Mouse (Mus musculus): ENCODE measurements around the gene Smad9. TPM values are rescaled to one million over a fixed set of nuclear protein-coding genes. Genes with fewer than 3 reads are reported as not detected.

Smad9 gene
- polyA plus RNA-seq, 1 experiment from 2014 or later, result 1.2 TPM

- H3K9ac ChIP-seq, result no peak overlapping the region
- no peaks in the 10 kb centered on the region for H3K36me3 ChIP-seq
These were observed 58.1 kb downstream of the Smad9 start for GRCm38 (mm10) chr3:54813418-54813988.

GRCm38 (mm10) chr3:54814622-54815021 is 59.2 kb downstream of the Smad9 start:
- Histone ChIP-seq H3K4me2 (replicated peaks) (no peak overlapping the region), H3K4me1 (no peaks in the 10 kb centered on the region), H3K4me3 (replicated peaks) (no peak overlapping the region), H3K36me3 (no peaks in the 10 kb centered on the region), H3K9ac (no peak overlapping the region), H3K27me3 (no peaks in the 10 kb centered on the region), H3K9me3 (replicated peaks) (no peaks in the 10 kb centered on the region), H3K27ac (replicated peaks) (no peak overlapping the region)
- no peak for ATAC-seq (ENCODE audit: insufficient number of reproducible peaks, low FRiP score, low TSS enrichment, low read depth)
- WGBS, result 61% methylated on average over 6 of the region's 6 CpGs

More at GRCm38 (mm10) chr3:54813418-54813988, 58.1 kb downstream of the Smad9 start:
- ATAC-seq (ENCODE audit: insufficient number of reproducible peaks, low FRiP score, low TSS enrichment, low read depth), result no peak
- Histone ChIP-seq H3K4me3 (replicated peaks) (no peak overlapping the region), H3K27ac (replicated peaks) (no peak overlapping the region), H3K4me2 (replicated peaks) (no peak overlapping the region), H3K27me3 (no peaks in the 10 kb centered on the region), H3K9me3 (replicated peaks) (no peaks in the 10 kb centered on the region), H3K4me1 (no peaks in the 10 kb centered on the region)
- 59% methylated on average over 6 of the region's 6 CpGs for WGBS

GRCm38 (mm10) chr3:54815292-54815691 is 59.9 kb downstream of the Smad9 start:
- Histone ChIP-seq H3K4me1 (no peaks in the 10 kb centered on the region), H3K9me3 (replicated peaks) (no peaks in the 10 kb centered on the region), H3K4me3 (replicated peaks) (no peak overlapping the region), H3K27ac (replicated peaks) (no peak overlapping the region), H3K27me3 (no peaks in the 10 kb centered on the region), H3K9ac (no peak overlapping the region), H3K4me2 (replicated peaks) (no peak overlapping the region), H3K36me3 (no peaks in the 10 kb centered on the region)
- no peak for ATAC-seq (ENCODE audit: insufficient number of reproducible peaks, low FRiP score, low TSS enrichment, low read depth)
- WGBS, result 16% methylated on average over 3 of the region's 3 CpGs

- no peak overlapping the region for H3K27ac ChIP-seq (replicated peaks)
- ATAC-seq (ENCODE audit: insufficient number of reproducible peaks, low FRiP score, low TSS enrichment, low read depth), result no peak
- WGBS, result 59% methylated on average over 5 of the region's 5 CpGs
- no peak overlapping the region for H3K4me3 ChIP-seq (replicated peaks)
- H3K4me2 ChIP-seq (replicated peaks), result no peak overlapping the region
- no peaks in the 10 kb centered on the region for H3K36me3 ChIP-seq
- no peaks in the 10 kb centered on the region for H3K27me3 ChIP-seq
- H3K9ac ChIP-seq, result no peak overlapping the region
- no peaks in the 10 kb centered on the region for H3K4me1 ChIP-seq
- no peaks in the 10 kb centered on the region for H3K9me3 ChIP-seq (replicated peaks)
These were observed 67.1 kb downstream of the Smad9 start for GRCm38 (mm10) chr3:54822526-54822925.

- ATAC-seq (ENCODE audit: insufficient number of reproducible peaks, low FRiP score, low TSS enrichment, low read depth), result no peak
- no peak overlapping the region for H3K9ac ChIP-seq
- H3K4me1 ChIP-seq, result no peaks in the 10 kb centered on the region
- H3K27ac ChIP-seq (replicated peaks), result no peak overlapping the region
- H3K4me2 ChIP-seq (replicated peaks), result no peak overlapping the region
- no peaks in the 10 kb centered on the region for H3K36me3 ChIP-seq
- H3K9me3 ChIP-seq (replicated peaks), result no peaks in the 10 kb centered on the region
- H3K27me3 ChIP-seq, result no peaks in the 10 kb centered on the region
- no peak overlapping the region for H3K4me3 ChIP-seq (replicated peaks)
- WGBS, result 58% methylated on average over 3 of the region's 3 CpGs
These were observed 77.1 kb downstream of the Smad9 start for GRCm38 (mm10) chr3:54832491-54832890.

- no peak overlapping the region for H3K27ac ChIP-seq (replicated peaks)
- no peak for ATAC-seq (ENCODE audit: insufficient number of reproducible peaks, low FRiP score, low TSS enrichment, low read depth)
- no peak overlapping the region for H3K4me2 ChIP-seq (replicated peaks)
- no peaks in the 10 kb centered on the region for H3K9me3 ChIP-seq (replicated peaks)
- H3K27me3 ChIP-seq, result no peaks in the 10 kb centered on the region
- no peaks in the 10 kb centered on the region for H3K36me3 ChIP-seq
- H3K4me1 ChIP-seq, result no peaks in the 10 kb centered on the region
- no peak overlapping the region for H3K9ac ChIP-seq
- 49% methylated on average over 2 of the region's 2 CpGs for WGBS
- no peak overlapping the region for H3K4me3 ChIP-seq (replicated peaks)
These were observed 80.0 kb downstream of the Smad9 start for GRCm38 (mm10) chr3:54835421-54835820.

Other genes starting within 250 kb of the Smad9 start
- 94.0 and 107 TPM in 2 replicates for gene Supt20, start 62.8 kb upstream of the Smad9 start, polyA plus RNA-seq (2015; fragmentation: Nextera tagmentation; extraction: Ambion mirVana)
- gene Gm21958, start 41.2 kb upstream of the Smad9 start, polyA plus RNA-seq (2015; fragmentation: Nextera tagmentation; extraction: Ambion mirVana), result 0.45 TPM in 1 of 2 replicates, not detected in the other
- gene Exosc8, start 20.2 kb upstream of the Smad9 start, polyA plus RNA-seq (2015; fragmentation: Nextera tagmentation; extraction: Ambion mirVana), result 100 and 104 TPM in 2 replicates
- gene Alg5, start 20.0 kb upstream of the Smad9 start, polyA plus RNA-seq (2015; fragmentation: Nextera tagmentation; extraction: Ambion mirVana), result 58.4 TPM in 2 replicates
- 44.7 and 45.9 TPM in 2 replicates for gene Rfxap, start 52.2 kb downstream of the Smad9 start, polyA plus RNA-seq (2015; fragmentation: Nextera tagmentation; extraction: Ambion mirVana)
- gene Sertm1, start 160.3 kb downstream of the Smad9 start, polyA plus RNA-seq (2015; fragmentation: Nextera tagmentation; extraction: Ambion mirVana), result 0.16 TPM in 1 of 2 replicates, not detected in the other